Mouse (Mus musculus): Measurements from ENCODE around the gene Fgfrl1. TPM values are rescaled to one million over a fixed set of nuclear protein-coding genes. Genes with fewer than 3 reads are reported as not detected.
A peak's percentile ranks its signal among the peaks of the same experiment; 100 is the strongest.

Gene Fgfrl1
- polyA plus RNA-seq, 1 experiment from 2014 or later: 2.9 TPM

- H3K4me3 ChIP-seq (ENCODE audit: low read depth, low read length): no peak overlapping the region
- no peak overlapping the region for H3K9ac ChIP-seq (ENCODE audit: low read depth, low read length)
- peaks cover 47% of the 10 kb centered on the region for H3K4me1 ChIP-seq (ENCODE audit: control insufficient read depth, low read depth, low read length)
- no peaks in the 10 kb centered on the region for H3K9me3 ChIP-seq (replicated peaks; ENCODE audit: control insufficient read depth, low read length)
- peak overlapping the region; percentile 27; the same call in 1 of the 2 replicates for H3K27ac ChIP-seq (ENCODE audit: low read length)
- no peaks in the 10 kb centered on the region for H3K27me3 ChIP-seq (ENCODE audit: control insufficient read depth, insufficient read depth, low read depth, low read length)
- H3K36me3 ChIP-seq (ENCODE audit: control insufficient read depth, insufficient read depth): peaks cover 15% of the 10 kb centered on the region
- ATAC-seq (ENCODE audit: low read depth): no peak
- no peak overlapping the region for H3K4me2 ChIP-seq (ENCODE audit: low read depth, low read length)
These were observed 21.4 kb upstream of the Fgfrl1 start for GRCm38 (mm10) chr5:108670785-108671184.

DNA sequence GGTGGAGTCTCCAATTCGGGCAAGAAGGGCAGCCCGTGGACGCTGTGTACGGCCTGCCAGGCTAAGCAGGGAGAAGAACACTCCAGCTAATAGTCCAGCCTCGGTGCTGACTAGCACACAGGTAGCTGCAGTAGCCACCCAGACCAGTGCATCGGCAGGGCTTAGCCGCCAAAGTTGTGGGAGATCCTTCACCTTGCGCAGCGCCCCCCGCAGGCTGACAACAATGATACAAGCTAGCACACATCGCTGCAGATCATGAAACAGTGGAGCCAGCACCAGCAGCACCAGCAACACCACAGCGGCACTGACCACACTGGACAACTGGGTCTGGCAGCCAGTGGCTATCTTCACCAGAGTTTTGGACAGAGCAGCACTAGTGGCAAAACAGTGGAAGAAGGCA is 20.4 kb upstream of the Fgfrl1 start:
- no peaks in the 10 kb centered on the region for H3K9me3 ChIP-seq (replicated peaks; ENCODE audit: control insufficient read depth, low read length)
- H3K36me3 ChIP-seq (ENCODE audit: control insufficient read depth, insufficient read depth): peaks cover 15% of the 10 kb centered on the region
- H3K4me1 ChIP-seq (ENCODE audit: control insufficient read depth, low read depth, low read length): peaks cover 56% of the 10 kb centered on the region
- no peak overlapping the region for H3K4me2 ChIP-seq (ENCODE audit: low read depth, low read length)
- 89% methylated on average over 12 of the region's 12 CpGs for WGBS (ENCODE audit: insufficient replicate concordance)
- no peaks in the 10 kb centered on the region for H3K27me3 ChIP-seq (ENCODE audit: control insufficient read depth, insufficient read depth, low read depth, low read length)
- H3K4me3 ChIP-seq (ENCODE audit: low read depth, low read length): no peak overlapping the region
- H3K9ac ChIP-seq (ENCODE audit: low read depth, low read length): no peak overlapping the region
- no peak overlapping the region for H3K27ac ChIP-seq (ENCODE audit: low read length)
- no peak for ATAC-seq (ENCODE audit: low read depth)

DNA sequence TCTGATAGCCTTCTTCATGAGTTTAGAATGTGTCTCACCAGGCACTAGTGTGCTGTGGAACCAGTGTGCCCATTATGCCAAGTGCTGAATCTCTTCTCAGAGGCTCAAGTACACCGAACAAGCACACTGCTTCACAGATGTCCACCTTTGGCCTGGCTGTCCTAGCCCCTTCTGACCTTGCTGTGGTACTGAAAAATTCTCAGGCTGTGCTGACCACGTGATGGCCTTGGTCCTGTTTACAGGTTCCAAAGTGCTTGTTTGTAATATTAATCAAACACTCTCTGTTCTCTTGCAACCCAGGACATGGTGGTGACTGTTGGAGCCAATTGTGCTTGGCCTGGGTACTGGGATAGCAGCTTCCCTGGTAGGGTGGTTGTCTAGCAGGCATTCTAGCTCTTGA is 17.6 kb upstream of the Fgfrl1 start:
- Histone ChIP-seq H3K4me3 (ENCODE audit: low read depth, low read length) (peak overlapping the region; percentile 56), H3K27ac (ENCODE audit: low read length) (peak overlapping the region; percentile 94)

DNA sequence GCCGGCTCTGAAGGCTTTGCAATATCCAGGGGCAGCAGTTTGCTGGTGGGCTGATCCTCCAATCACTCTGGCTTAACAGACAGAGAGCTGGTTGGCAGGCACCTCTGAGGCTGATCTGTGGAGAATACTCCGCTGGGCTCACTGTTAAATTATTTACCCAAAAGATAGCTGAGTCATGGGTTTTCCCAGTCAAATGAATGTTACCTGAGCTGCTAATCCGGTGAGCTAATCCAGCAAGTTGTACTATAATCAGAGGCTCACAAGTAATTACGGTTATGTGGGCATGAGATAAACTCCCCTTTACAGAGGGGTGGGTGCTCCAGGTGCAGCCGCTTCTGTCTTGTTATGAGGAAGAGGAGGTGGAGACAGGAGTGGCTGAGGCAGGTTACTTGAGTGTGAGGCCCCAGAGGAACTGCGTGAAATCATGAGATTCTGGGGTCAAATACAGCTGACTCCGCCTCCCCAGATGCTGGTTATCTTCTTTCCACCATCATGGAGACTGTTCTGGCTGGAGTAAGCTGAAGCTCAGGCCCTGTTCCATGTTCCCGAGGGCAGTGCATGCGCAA is 16.8 kb upstream of the Fgfrl1 start, which contains the start of gene Slc26a1:
TSS of gene Slc26a1 (minus strand) at position 319 of the 566 bp plus-strand sequence.
- H3K4me3 ChIP-seq (ENCODE audit: low read depth, low read length): peak within 1 kb of the TSS; percentile 56

More for the DNA sequence above, 17.6 kb upstream of the Fgfrl1 start:
- 49% methylated on average over 2 of the region's 2 CpGs for WGBS (ENCODE audit: insufficient replicate concordance)
- peaks cover 15% of the 10 kb centered on the region for H3K36me3 ChIP-seq (ENCODE audit: control insufficient read depth, insufficient read depth)
- H3K4me2 ChIP-seq (ENCODE audit: low read depth, low read length): peak overlapping the region; percentile 64
- ATAC-seq (ENCODE audit: low read depth): peak; percentile 49
- H3K27me3 ChIP-seq (ENCODE audit: control insufficient read depth, insufficient read depth, low read depth, low read length): no peaks in the 10 kb centered on the region
- H3K9me3 ChIP-seq (replicated peaks; ENCODE audit: control insufficient read depth, low read length): no peaks in the 10 kb centered on the region
- H3K9ac ChIP-seq (ENCODE audit: low read depth, low read length): peak overlapping the region; percentile 68
- peaks cover 63% of the 10 kb centered on the region for H3K4me1 ChIP-seq (ENCODE audit: control insufficient read depth, low read depth, low read length)

GRCm38 (mm10) chr5:108676772-108677498 is 15.2 kb upstream of the Fgfrl1 start:
- Histone ChIP-seq H3K27me3 (ENCODE audit: control insufficient read depth, insufficient read depth, low read depth, low read length) (no peaks in the 10 kb centered on the region), H3K4me1 (ENCODE audit: control insufficient read depth, low read depth, low read length) (peaks cover 51% of the 10 kb centered on the region), H3K4me3 (ENCODE audit: low read depth, low read length) (peak overlapping the region; percentile 47), H3K27ac (ENCODE audit: low read length) (peak overlapping the region; percentile 94), H3K36me3 (ENCODE audit: control insufficient read depth, insufficient read depth) (peaks cover 5% of the 10 kb centered on the region), H3K9ac (ENCODE audit: low read depth, low read length) (peak overlapping the region; percentile 53), H3K9me3 (replicated peaks; ENCODE audit: control insufficient read depth, low read length) (no peaks in the 10 kb centered on the region), H3K4me2 (ENCODE audit: low read depth, low read length) (peak overlapping the region; percentile 64)
- peak; percentile 72 for ATAC-seq (ENCODE audit: low read depth)
- 13% methylated on average over 5 of the region's 5 CpGs for WGBS (ENCODE audit: insufficient replicate concordance)

More for the DNA sequence above, 16.8 kb upstream of the Fgfrl1 start, which contains the start of gene Slc26a1:
- no peaks in the 10 kb centered on the region for H3K27me3 ChIP-seq (ENCODE audit: control insufficient read depth, insufficient read depth, low read depth, low read length)
- no peaks in the 10 kb centered on the region for H3K9me3 ChIP-seq (replicated peaks; ENCODE audit: control insufficient read depth, low read length)
- peaks cover 56% of the 10 kb centered on the region for H3K4me1 ChIP-seq (ENCODE audit: control insufficient read depth, low read depth, low read length)
- peak; percentile 46 for ATAC-seq (ENCODE audit: low read depth)
- H3K27ac ChIP-seq (ENCODE audit: low read length): peak within 1 kb of the TSS; percentile 94
- WGBS (ENCODE audit: insufficient replicate concordance): 24% methylated on average over 9 of the region's 9 CpGs
- peak within 1 kb of the TSS; percentile 68 for H3K9ac ChIP-seq (ENCODE audit: low read depth, low read length)
- H3K4me2 ChIP-seq (ENCODE audit: low read depth, low read length): peak within 1 kb of the TSS; percentile 64
- H3K36me3 ChIP-seq (ENCODE audit: control insufficient read depth, insufficient read depth): peaks cover 15% of the 10 kb centered on the region

DNA sequence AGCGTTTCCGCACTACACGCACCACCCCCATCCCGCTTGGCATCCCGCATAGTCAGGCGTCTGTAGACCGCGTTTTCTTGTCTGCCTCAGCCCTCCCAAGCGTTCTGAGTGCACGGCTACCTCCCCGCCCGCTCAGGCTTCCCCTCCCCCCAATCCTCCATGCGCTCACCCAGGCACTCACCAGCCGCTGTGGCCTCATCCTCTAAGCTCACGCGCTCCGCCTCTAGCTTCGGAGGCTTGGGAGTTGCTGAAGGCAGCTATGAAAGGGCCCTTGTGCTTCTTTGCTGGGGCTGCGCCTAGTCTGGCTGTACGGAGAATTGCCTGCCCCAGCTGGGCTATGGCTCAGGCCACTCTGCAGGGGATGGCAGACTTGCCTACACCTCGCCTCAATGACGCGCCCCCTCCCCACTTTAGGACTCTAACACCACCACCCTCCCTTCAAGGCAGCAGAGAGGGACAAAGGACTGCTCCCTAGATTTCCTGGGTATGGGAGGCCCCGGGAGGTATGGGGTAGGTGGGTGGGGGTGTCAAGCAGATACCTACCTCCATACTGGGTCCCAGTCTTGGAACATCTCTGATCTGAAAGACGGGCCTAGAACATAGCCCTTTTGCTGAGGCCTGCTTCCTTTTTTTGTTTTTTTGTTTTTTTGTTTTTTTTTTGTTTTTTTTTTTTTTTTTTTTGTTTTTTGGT is 14.4 kb upstream of the Fgfrl1 start:
- no peaks in the 10 kb centered on the region for H3K36me3 ChIP-seq (ENCODE audit: control insufficient read depth, insufficient read depth)
- no peaks in the 10 kb centered on the region for H3K9me3 ChIP-seq (replicated peaks; ENCODE audit: control insufficient read depth, low read length)
- H3K4me2 ChIP-seq (ENCODE audit: low read depth, low read length): peak overlapping the region; percentile 64
- ATAC-seq (ENCODE audit: low read depth): peak; percentile 35
- H3K4me3 ChIP-seq (ENCODE audit: low read depth, low read length): peak overlapping the region; percentile 47
- WGBS (ENCODE audit: insufficient replicate concordance): 8% methylated on average over 25 of the region's 25 CpGs
- peaks cover 46% of the 10 kb centered on the region for H3K4me1 ChIP-seq (ENCODE audit: control insufficient read depth, low read depth, low read length)
- peak overlapping the region; percentile 94 for H3K27ac ChIP-seq (ENCODE audit: low read length)
- no peaks in the 10 kb centered on the region for H3K27me3 ChIP-seq (ENCODE audit: control insufficient read depth, insufficient read depth, low read depth, low read length)
- H3K9ac ChIP-seq (ENCODE audit: low read depth, low read length): peak overlapping the region; percentile 53

DNA sequence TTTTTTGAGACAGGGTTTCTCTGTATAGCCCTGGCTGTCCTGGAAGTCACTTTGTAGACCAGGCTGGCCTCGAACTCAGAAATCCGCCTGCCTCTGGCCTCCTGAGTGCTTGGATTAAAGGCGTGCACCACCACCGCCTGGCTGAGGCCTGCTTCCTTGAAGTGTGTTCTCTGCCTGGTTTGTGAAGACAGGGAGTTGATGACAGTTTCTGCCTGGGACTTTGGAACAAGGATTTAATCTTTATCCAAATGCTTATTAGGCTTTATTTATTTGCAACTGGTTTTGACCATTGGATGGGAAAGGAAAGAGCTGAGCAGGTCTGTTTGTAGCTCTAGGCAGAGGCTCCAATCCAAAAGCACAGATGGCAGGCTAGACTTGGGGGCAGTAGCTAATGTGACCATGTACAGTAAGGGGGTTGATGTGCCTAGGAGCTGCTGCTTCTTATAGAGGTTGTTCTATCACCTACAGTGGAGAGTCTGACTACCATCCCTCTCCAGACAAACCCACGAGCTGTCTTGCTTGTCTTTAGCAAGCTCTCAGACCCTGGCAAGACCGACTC is 13.8 kb upstream of the Fgfrl1 start:
- H3K4me3 ChIP-seq (ENCODE audit: low read depth, low read length): no peak overlapping the region
- ATAC-seq (ENCODE audit: low read depth): no peak
- H3K9me3 ChIP-seq (replicated peaks; ENCODE audit: control insufficient read depth, low read length): no peaks in the 10 kb centered on the region
- WGBS (ENCODE audit: insufficient replicate concordance): 73% methylated on average over 6 of the region's 6 CpGs
- H3K27ac ChIP-seq (ENCODE audit: low read length): no peak overlapping the region; the same call in 1 of the 2 replicates
- no peaks in the 10 kb centered on the region for H3K27me3 ChIP-seq (ENCODE audit: control insufficient read depth, insufficient read depth, low read depth, low read length)
- H3K4me1 ChIP-seq (ENCODE audit: control insufficient read depth, low read depth, low read length): peaks cover 41% of the 10 kb centered on the region
- H3K9ac ChIP-seq (ENCODE audit: low read depth, low read length): no peak overlapping the region
- no peak overlapping the region for H3K4me2 ChIP-seq (ENCODE audit: low read depth, low read length)
- H3K36me3 ChIP-seq (ENCODE audit: control insufficient read depth, insufficient read depth): no peaks in the 10 kb centered on the region

GRCm38 (mm10) chr5:108679909-108680308 is 12.3 kb upstream of the Fgfrl1 start:
- no peaks in the 10 kb centered on the region for H3K36me3 ChIP-seq (ENCODE audit: control insufficient read depth, insufficient read depth)
- H3K4me1 ChIP-seq (ENCODE audit: control insufficient read depth, low read depth, low read length): peaks cover 31% of the 10 kb centered on the region
- no peaks in the 10 kb centered on the region for H3K27me3 ChIP-seq (ENCODE audit: control insufficient read depth, insufficient read depth, low read depth, low read length)
- no peak overlapping the region for H3K9ac ChIP-seq (ENCODE audit: low read depth, low read length)
- H3K9me3 ChIP-seq (replicated peaks; ENCODE audit: control insufficient read depth, low read length): no peaks in the 10 kb centered on the region
- no peak for ATAC-seq (ENCODE audit: low read depth)
- no peak overlapping the region for H3K4me3 ChIP-seq (ENCODE audit: low read depth, low read length)
- WGBS (ENCODE audit: insufficient replicate concordance): 44% methylated on average over 3 of the region's 3 CpGs
- H3K27ac ChIP-seq (ENCODE audit: low read length): no peak overlapping the region
- no peak overlapping the region for H3K4me2 ChIP-seq (ENCODE audit: low read depth, low read length)
